Mouse (Mus musculus): ENCODE results near the gene Fbxo21. TPM values are rescaled to one million over a fixed set of nuclear protein-coding genes. Genes with fewer than 3 reads are reported as not detected.

Fbxo21 gene
- polyA plus RNA-seq (2011; ENCODE audit: insufficient read depth, insufficient read length, low replicate concordance, missing spikeins), result 2.2 and 5.8 TPM in 2 replicates

DNA sequence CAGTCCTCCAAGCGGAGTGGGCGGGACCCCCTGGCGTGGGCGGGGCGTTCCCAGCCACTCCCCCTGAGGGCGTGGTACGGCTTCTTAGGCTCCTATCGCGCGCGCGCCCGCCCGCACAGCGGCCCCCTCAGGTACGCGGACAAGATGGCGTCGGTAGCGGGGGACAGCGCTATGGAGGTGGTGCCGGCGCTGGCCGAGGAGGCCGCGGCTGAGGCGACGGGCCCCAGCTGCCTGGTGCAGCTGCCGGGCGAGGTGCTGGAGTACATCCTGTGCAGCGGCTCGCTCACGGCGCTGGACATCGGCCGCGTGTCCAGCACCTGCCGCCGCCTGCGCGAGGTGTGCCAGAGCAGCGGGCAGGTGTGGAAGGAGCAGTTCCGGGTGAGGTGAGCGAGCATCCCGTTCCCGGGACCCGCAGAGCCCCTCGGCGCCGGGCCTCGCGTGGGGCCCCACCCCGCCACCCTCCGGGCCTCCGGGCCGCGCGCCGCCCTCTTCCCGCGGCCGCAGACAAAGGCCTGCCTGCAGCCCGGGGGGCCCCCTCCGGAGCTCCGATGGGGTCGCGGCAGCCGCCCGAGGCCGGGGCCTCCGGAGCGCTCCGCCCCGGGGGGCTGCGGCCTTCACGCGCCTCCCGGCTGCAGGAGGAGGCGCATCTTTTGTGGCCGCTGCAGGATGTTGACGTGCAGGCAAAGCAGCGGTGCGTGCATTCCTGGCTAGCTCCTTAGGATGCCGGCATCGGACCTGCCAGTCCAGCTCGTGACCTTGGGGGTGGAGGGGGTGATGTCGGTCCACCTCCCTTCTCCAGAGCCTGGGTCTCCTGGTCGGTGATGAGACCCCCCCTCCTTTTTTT is at the start of gene Fbxo21:
Gene Fbxo21 (plus strand): TSS at position 74 of the 844 bp plus-strand sequence.
- TF ChIP-seq POLR2A (IDR thresholded peaks at IDR 0.05; ENCODE audit: borderline replicate concordance, control insufficient read depth, low read depth, low read length), result peak; percentile 39; the same call in 1 of the 2 replicates
- no peak for TF ChIP-seq CTCF (IDR thresholded peaks at IDR 0.05; ENCODE audit: control insufficient read depth, insufficient read depth, low read length)
- Histone ChIP-seq H3K4me1 (ENCODE audit: control insufficient read depth, insufficient read depth, low read length) (peaks cover 2% of the 10 kb centered on the region; the same call in 1 of the 2 replicates), H3K27ac (ENCODE audit: control insufficient read depth, insufficient read depth, low read depth, low read length, poor library complexity) (no peak within 1 kb of the TSS), H3K4me3 (replicated peaks; ENCODE audit: control insufficient read depth, low read depth, low read length) (peak within 1 kb of the TSS; percentile 73)
- under 1% methylated on average over 88 of the region's 88 CpGs for WGBS

DNA sequence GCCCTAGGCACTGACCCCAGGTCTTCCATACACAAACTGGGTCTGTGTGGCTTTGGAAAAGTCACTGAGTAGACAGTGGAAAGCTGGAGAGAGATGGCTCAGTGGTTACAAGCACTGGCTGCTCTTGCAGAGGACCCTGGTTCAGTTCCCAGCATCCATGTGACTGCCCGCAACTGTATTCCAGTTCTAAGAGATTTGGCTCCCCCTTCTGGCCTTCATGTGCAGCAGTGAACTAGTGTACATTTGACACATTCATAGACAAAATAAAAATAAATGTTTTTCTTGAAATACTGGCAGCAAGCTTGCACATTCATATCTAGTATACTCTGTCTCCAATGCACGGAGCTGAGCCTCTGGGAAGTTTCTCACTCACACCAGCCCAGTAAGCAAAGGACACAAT is 48.0 kb upstream of the Fbxo21 start:
- WGBS, result 79% methylated on average over 2 of the region's 2 CpGs
- Histone ChIP-seq H3K4me3 (replicated peaks; ENCODE audit: control insufficient read depth, low read depth, low read length) (no peak overlapping the region), H3K4me1 (ENCODE audit: control insufficient read depth, insufficient read depth, low read length) (no peaks in the 10 kb centered on the region), H3K27ac (ENCODE audit: control insufficient read depth, insufficient read depth, low read depth, low read length, poor library complexity) (no peak overlapping the region)
- no peak for TF ChIP-seq CTCF (IDR thresholded peaks at IDR 0.05; ENCODE audit: control insufficient read depth, insufficient read depth, low read length)
- no peak for TF ChIP-seq POLR2A (IDR thresholded peaks at IDR 0.05; ENCODE audit: borderline replicate concordance, control insufficient read depth, low read depth, low read length)

DNA sequence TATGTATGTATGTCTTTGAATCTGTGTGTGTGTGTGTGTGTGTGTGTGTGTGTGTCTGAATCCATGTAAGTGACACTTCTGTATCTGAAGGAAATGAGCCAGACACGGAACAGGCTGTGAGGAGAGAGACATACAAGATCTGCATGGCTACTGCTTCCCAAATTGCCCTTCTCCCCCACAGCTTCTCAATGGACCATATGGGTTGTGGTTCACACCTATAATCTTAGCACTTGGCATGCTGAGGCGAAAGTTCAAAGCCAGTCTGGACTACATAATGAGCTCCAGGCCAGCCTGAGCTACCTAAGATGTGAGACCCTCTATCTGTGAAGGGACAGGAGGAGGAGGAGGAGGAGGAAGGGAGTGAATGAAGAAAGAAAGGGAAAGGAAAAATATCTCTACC is 44.3 kb upstream of the Fbxo21 start:
- no peaks in the 10 kb centered on the region for H3K4me1 ChIP-seq (ENCODE audit: control insufficient read depth, insufficient read depth, low read length)
- 77% methylated on average over 2 of the region's 2 CpGs for WGBS
- no peak overlapping the region for H3K4me3 ChIP-seq (replicated peaks; ENCODE audit: control insufficient read depth, low read depth, low read length)
- TF ChIP-seq POLR2A (IDR thresholded peaks at IDR 0.05; ENCODE audit: borderline replicate concordance, control insufficient read depth, low read depth, low read length), result no peak
- no peak for TF ChIP-seq CTCF (IDR thresholded peaks at IDR 0.05; ENCODE audit: control insufficient read depth, insufficient read depth, low read length)
- H3K27ac ChIP-seq (ENCODE audit: control insufficient read depth, insufficient read depth, low read depth, low read length, poor library complexity), result no peak overlapping the region

DNA sequence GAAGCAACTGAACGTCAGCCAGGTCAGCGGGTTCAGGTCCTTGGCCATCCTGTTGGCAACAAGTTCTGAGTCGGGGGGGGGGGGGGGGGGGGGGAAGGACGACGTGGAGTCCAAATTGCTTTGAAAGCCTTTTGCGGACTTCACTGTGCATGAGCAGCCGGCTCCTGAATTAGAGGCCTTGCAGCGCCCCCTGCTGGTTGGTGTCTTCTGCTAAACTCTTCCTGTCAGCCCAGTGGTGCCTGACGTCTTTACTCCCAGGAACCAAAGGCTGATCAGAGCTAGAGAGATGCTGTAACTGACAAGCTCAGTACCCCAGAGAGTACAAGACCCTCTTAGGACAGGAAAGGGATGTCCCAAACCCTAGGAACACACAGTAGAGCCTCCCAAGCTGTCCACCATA is 43.7 kb upstream of the Fbxo21 start:
- Histone ChIP-seq H3K4me1 (ENCODE audit: control insufficient read depth, insufficient read depth, low read length) (no peaks in the 10 kb centered on the region), H3K4me3 (replicated peaks; ENCODE audit: control insufficient read depth, low read depth, low read length) (no peak overlapping the region), H3K27ac (ENCODE audit: control insufficient read depth, insufficient read depth, low read depth, low read length, poor library complexity) (no peak overlapping the region)
- TF ChIP-seq CTCF (IDR thresholded peaks at IDR 0.05; ENCODE audit: control insufficient read depth, insufficient read depth, low read length) (peak; percentile 70), POLR2A (IDR thresholded peaks at IDR 0.05; ENCODE audit: borderline replicate concordance, control insufficient read depth, low read depth, low read length) (no peak)
- WGBS, result 7% methylated on average over 7 of the region's 9 CpGs

DNA sequence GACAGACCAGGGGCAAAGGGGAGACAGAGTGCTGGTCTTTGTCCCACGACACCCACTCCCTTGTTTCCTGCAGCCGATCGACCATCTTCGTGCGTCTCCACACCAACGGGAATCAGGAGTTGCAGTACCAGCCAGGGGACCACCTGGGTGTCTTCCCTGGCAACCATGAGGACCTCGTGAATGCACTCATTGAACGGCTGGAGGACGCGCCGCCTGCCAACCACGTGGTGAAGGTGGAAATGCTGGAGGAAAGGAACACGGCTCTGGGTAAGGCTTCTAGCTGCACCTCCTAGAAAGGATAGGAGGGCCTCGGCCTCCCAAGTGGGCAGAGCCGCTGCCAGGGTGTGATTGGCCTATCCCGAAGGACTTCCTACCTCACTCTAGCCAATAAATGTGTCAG is 40.2 kb upstream of the Fbxo21 start:
- TF ChIP-seq POLR2A (IDR thresholded peaks at IDR 0.05; ENCODE audit: borderline replicate concordance, control insufficient read depth, low read depth, low read length) (no peak), CTCF (IDR thresholded peaks at IDR 0.05; ENCODE audit: control insufficient read depth, insufficient read depth, low read length) (no peak)
- no peak overlapping the region for H3K4me3 ChIP-seq (replicated peaks; ENCODE audit: control insufficient read depth, low read depth, low read length)
- H3K27ac ChIP-seq (ENCODE audit: control insufficient read depth, insufficient read depth, low read depth, low read length, poor library complexity), result no peak overlapping the region
- H3K4me1 ChIP-seq (ENCODE audit: control insufficient read depth, insufficient read depth, low read length), result no peaks in the 10 kb centered on the region
- 58% methylated on average over 16 of the region's 16 CpGs for WGBS

DNA sequence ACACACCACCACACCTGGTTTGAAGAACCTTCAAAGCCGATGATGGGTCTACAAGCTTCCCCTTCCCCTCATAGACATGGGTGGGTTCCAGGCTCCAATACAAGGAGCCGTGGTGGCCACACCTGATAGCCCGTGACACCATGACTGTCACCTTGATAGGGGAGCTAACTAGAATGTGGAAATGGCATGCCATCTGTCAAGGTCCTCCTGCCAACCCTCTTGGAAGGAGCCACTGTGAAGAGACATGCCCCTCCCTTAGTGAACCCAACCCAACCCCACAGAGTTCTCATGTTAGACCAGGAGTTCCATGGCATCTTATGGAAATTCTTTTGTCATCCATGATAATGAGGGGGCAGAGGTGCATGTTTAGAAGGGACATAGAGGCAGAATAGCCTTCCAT is 39.3 kb upstream of the Fbxo21 start:
- TF ChIP-seq CTCF (IDR thresholded peaks at IDR 0.05; ENCODE audit: control insufficient read depth, insufficient read depth, low read length), result no peak
- no peak for TF ChIP-seq POLR2A (IDR thresholded peaks at IDR 0.05; ENCODE audit: borderline replicate concordance, control insufficient read depth, low read depth, low read length)
- no peak overlapping the region for H3K4me3 ChIP-seq (replicated peaks; ENCODE audit: control insufficient read depth, low read depth, low read length)
- H3K4me1 ChIP-seq (ENCODE audit: control insufficient read depth, insufficient read depth, low read length), result no peaks in the 10 kb centered on the region
- no peak overlapping the region for H3K27ac ChIP-seq (ENCODE audit: control insufficient read depth, insufficient read depth, low read depth, low read length, poor library complexity)
- 63% methylated on average over 3 of the region's 3 CpGs for WGBS

DNA sequence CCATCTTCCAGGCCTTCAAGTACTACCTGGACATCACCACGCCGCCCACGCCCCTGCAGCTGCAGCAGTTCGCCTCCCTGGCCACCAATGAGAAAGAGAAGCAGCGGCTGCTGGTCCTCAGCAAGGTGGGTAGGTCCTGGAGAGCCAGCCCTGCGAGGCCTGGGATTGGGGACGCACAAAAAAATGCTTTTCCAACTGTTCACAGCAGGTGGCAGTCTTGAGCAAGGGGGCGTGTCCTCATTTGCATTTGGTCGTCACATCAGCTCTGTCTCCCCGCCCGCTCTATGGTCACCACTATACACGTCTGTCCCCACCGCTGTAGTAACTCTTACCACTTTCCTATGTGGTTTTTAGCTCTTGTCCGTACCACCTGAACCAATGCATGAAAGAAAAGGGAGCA is 38.3 kb upstream of the Fbxo21 start:
- 11% methylated on average over 14 of the region's 14 CpGs for WGBS
- no peak overlapping the region for H3K4me3 ChIP-seq (replicated peaks; ENCODE audit: control insufficient read depth, low read depth, low read length)

DNA sequence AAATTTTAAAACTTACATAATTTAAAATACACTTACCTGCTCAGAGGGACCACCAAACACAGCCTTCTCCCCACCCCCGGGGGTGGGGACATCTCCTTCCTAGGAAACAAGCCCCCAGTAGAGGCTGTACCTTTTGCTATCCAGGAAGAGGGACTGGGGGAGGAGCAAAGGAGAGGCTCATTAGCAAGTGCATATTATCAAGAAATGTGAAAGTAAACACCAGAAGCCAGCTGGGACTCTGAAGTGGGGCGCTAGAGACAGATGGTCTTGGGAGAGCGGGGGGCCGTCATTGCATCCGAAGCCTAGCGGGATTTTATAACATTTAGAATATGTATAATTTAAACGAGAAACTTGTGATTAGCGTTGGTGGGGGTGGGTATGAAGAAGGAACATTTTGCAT is 37.1 kb upstream of the Fbxo21 start:
- Histone ChIP-seq H3K4me1 (ENCODE audit: control insufficient read depth, insufficient read depth, low read length) (no peaks in the 10 kb centered on the region), H3K27ac (ENCODE audit: control insufficient read depth, insufficient read depth, low read depth, low read length, poor library complexity) (no peak overlapping the region), H3K4me3 (replicated peaks; ENCODE audit: control insufficient read depth, low read depth, low read length) (no peak overlapping the region)
- WGBS, result 78% methylated on average over 8 of the region's 8 CpGs
- TF ChIP-seq POLR2A (IDR thresholded peaks at IDR 0.05; ENCODE audit: borderline replicate concordance, control insufficient read depth, low read depth, low read length) (no peak), CTCF (IDR thresholded peaks at IDR 0.05; ENCODE audit: control insufficient read depth, insufficient read depth, low read length) (no peak)

More for the DNA sequence above, 38.3 kb upstream of the Fbxo21 start:
- no peak overlapping the region for H3K27ac ChIP-seq (ENCODE audit: control insufficient read depth, insufficient read depth, low read depth, low read length, poor library complexity)
- H3K4me1 ChIP-seq (ENCODE audit: control insufficient read depth, insufficient read depth, low read length), result no peaks in the 10 kb centered on the region
- TF ChIP-seq POLR2A (IDR thresholded peaks at IDR 0.05; ENCODE audit: borderline replicate concordance, control insufficient read depth, low read depth, low read length) (no peak), CTCF (IDR thresholded peaks at IDR 0.05; ENCODE audit: control insufficient read depth, insufficient read depth, low read length) (peak; percentile 78)
